ENCODE assay signal across 8 mouse cellular contexts in the genomic region with DNA sequence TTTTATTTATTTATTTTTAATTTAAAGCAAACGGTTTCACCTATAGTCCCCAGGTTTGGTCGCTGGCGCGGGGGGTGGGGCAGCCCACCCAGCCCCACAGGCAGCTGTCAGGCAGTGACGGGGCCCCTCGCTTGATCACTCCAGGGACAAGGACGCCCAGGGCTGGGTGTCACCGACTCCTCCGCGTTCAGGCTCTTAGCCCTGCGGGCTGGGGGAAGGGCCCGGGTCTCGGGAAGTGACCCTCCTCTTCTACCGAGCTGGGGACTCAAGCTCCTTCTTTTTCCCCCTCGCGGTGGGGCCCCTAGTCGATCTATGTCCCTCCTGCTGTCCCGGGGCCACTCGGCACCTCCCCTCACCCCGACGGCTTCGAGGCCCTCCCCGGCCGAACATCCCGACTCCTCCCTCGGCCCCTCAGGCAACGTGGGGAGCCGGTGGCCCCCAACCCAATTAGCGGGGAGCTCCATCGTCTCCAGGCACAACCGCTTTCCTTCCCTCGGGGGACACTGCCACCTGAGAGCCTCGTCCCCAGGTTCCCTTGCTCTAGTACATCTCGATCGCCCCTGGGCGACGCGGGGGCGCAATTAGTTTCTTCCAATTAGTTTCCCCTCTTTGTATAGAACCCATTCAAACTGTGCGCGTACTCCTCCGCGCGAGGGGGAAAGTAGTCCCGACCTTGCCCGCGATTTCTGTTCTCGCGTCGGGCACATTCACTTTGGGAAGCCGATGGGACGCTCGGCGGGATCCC. TPM values are rescaled to one million over a fixed set of nuclear protein-coding genes. Genes with fewer than 3 reads are reported as not detected.
A peak's percentile ranks its signal among the peaks of the same experiment; 100 is the strongest.
DNase-seq lines count a peak whose midpoint lies in the region; ATAC-seq and TF ChIP-seq lines count a peak whose summit lies in the region.

No protein-coding gene starts in this region.

- H3K9ac ChIP-seq in embryonic facial prominence, embryonic 13.5 days = peak overlapping the region; percentile 95
- peak overlapping the region; percentile 93 for H3K9ac ChIP-seq in liver, postnatal 0 days (replicated peaks)
- peak overlapping the region; percentile 94 for H3K9ac ChIP-seq in neural tube, embryonic 12.5 days

- peak overlapping the region; percentile 88 for H3K4me2 ChIP-seq in embryonic facial prominence, embryonic 13.5 days
- H3K4me2 ChIP-seq in liver, postnatal 0 days (ENCODE audit: low read depth, low read length) = peak overlapping the region; percentile 100
- H3K4me2 ChIP-seq in neural tube, embryonic 12.5 days (replicated peaks) = peak overlapping the region; percentile 95

- peak overlapping the region; percentile 98 for H3K4me3 ChIP-seq in embryonic facial prominence, embryonic 13.5 days
- peak overlapping the region; percentile 99 for H3K4me3 ChIP-seq in heart, embryonic 10.5 days
- peak overlapping the region; percentile 91 for H3K4me3 ChIP-seq in liver, postnatal 0 days (ENCODE audit: low read depth, low read length)
- peak overlapping the region; percentile 97 for H3K4me3 ChIP-seq in neural tube, embryonic 12.5 days

- H3K4me1 ChIP-seq in embryonic facial prominence, embryonic 13.5 days = peaks cover 27% of the 10 kb centered on the region
- H3K4me1 ChIP-seq in heart, embryonic 10.5 days = peaks cover 35% of the 10 kb centered on the region
- peaks cover 37% of the 10 kb centered on the region for H3K4me1 ChIP-seq in liver, postnatal 0 days (ENCODE audit: insufficient read depth)
- H3K4me1 ChIP-seq in neural tube, embryonic 12.5 days = peaks cover 22% of the 10 kb centered on the region

- WGBS in embryonic facial prominence, embryonic 13.5 days = under 1% methylated on average over 54 of the region's 54 CpGs
- WGBS in heart, embryonic 10.5 days = under 1% methylated on average over 54 of the region's 54 CpGs
- WGBS in liver, postnatal 0 days (ENCODE audit: insufficient replicate concordance) = under 1% methylated on average over 54 of the region's 54 CpGs
- 1% methylated on average over 54 of the region's 54 CpGs for WGBS in neural tube, embryonic 12.5 days

- peak; percentile 53 for ATAC-seq in embryonic facial prominence, embryonic 13.5 days (ENCODE audit: insufficient number of reproducible peaks, insufficient read depth, low FRiP score, low TSS enrichment, low read depth)
- ATAC-seq in liver, postnatal 0 days = peak; percentile 44
- peak; percentile 69 for ATAC-seq in neural tube, embryonic 12.5 days (ENCODE audit: low FRiP score, low read depth)

- H3K9me3 ChIP-seq in embryonic facial prominence, embryonic 13.5 days = no peaks in the 10 kb centered on the region
- H3K9me3 ChIP-seq in heart, embryonic 10.5 days = no peaks in the 10 kb centered on the region
- no peaks in the 10 kb centered on the region for H3K9me3 ChIP-seq in liver, postnatal 0 days (ENCODE audit: low read length)
- H3K9me3 ChIP-seq in neural tube, embryonic 12.5 days = no peaks in the 10 kb centered on the region

- DNase-seq in CD4-positive, CD25-positive, alpha-beta regulatory T cell, adult 2 months (ENCODE audit: low read depth, low spot score) = peak; percentile 66
- DNase-seq in adrenal gland, postnatal 10 days = peak; percentile 80
- peak; percentile 93 for DNase-seq in heart, embryonic 10.5 days (ENCODE audit: low spot score)
- peak; percentile 89 for DNase-seq in kidney, postnatal 10 days
- DNase-seq in liver, postnatal 0 days = peak; percentile 71
- peak; percentile 74 for DNase-seq in testis, postnatal 10 days (ENCODE audit: low spot score)

- no peak for TF ChIP-seq EP300 in liver, postnatal 0 days (IDR thresholded peaks at IDR 0.05; ENCODE audit: low read depth)

- peaks cover 8% of the 10 kb centered on the region for H3K36me3 ChIP-seq in embryonic facial prominence, embryonic 13.5 days
- peaks cover 9% of the 10 kb centered on the region for H3K36me3 ChIP-seq in heart, embryonic 10.5 days
- peaks cover 6% of the 10 kb centered on the region for H3K36me3 ChIP-seq in liver, postnatal 0 days (replicated peaks; ENCODE audit: insufficient read depth, low read length)
- peaks cover 8% of the 10 kb centered on the region; the same call in 1 of the 2 replicates for H3K36me3 ChIP-seq in neural tube, embryonic 12.5 days

- TF ChIP-seq CTCF in liver, postnatal 0 days (IDR thresholded peaks at IDR 0.05; ENCODE audit: low read depth) = no peak

- peak overlapping the region; percentile 99 for H3K27ac ChIP-seq in embryonic facial prominence, embryonic 13.5 days
- H3K27ac ChIP-seq in heart, embryonic 10.5 days = peak overlapping the region; percentile 100
- H3K27ac ChIP-seq in liver, postnatal 0 days (ENCODE audit: low read depth) = peak overlapping the region; percentile 95
- H3K27ac ChIP-seq in neural tube, embryonic 12.5 days = peak overlapping the region; percentile 98

- H3K27me3 ChIP-seq in embryonic facial prominence, embryonic 13.5 days = no peaks in the 10 kb centered on the region
- no peaks in the 10 kb centered on the region for H3K27me3 ChIP-seq in heart, embryonic 10.5 days (ENCODE audit: insufficient read depth, poor library complexity, severe bottlenecking)
- no peaks in the 10 kb centered on the region for H3K27me3 ChIP-seq in liver, postnatal 0 days (ENCODE audit: insufficient read depth, low read length)
- H3K27me3 ChIP-seq in neural tube, embryonic 12.5 days (replicated peaks) = no peaks in the 10 kb centered on the region

RNA-seq across cellular contexts. Expression of gene Rcor1, which starts 0.7 kb away (rescaled TPM):
- total RNA-seq in adrenal gland, postnatal 10 days (2021) = 10 to 100 TPM; 38.5 to 39.2 TPM
- 11.6 and 14.2 TPM in 2 replicates for polyA plus RNA-seq in embryonic facial prominence, embryonic 13.5 days (2015; fragmentation: Nextera tagmentation; extraction: Ambion mirVana)
- polyA plus RNA-seq in heart, embryonic 10.5 days (2016; fragmentation: Nextera tagmentation; extraction: Ambion mirVana) = 6.5 and 9.2 TPM in 2 replicates
- polyA plus RNA-seq in liver, postnatal 0 days (2015; fragmentation: Nextera tagmentation; extraction: Ambion mirVana) = 3.6 and 4.8 TPM in 2 replicates
- polyA plus RNA-seq in neural tube, embryonic 12.5 days (2016; fragmentation: Nextera tagmentation; extraction: Ambion mirVana) = 7.9 and 8.5 TPM in 2 replicates

RNA-seq across cellular contexts. Expression of gene Ankrd9, which starts 59.6 kb away (rescaled TPM):
- 10 to 100 TPM; 35.7 to 49.7 TPM for total RNA-seq in adrenal gland, postnatal 10 days (2021)
- polyA plus RNA-seq in embryonic facial prominence, embryonic 13.5 days (2015; fragmentation: Nextera tagmentation; extraction: Ambion mirVana) = 16.4 and 16.8 TPM in 2 replicates
- polyA plus RNA-seq in heart, embryonic 10.5 days (2016; fragmentation: Nextera tagmentation; extraction: Ambion mirVana) = 14.8 and 19.1 TPM in 2 replicates
- 15.9 and 16.5 TPM in 2 replicates for polyA plus RNA-seq in liver, postnatal 0 days (2015; fragmentation: Nextera tagmentation; extraction: Ambion mirVana)
- 9.5 and 10.5 TPM in 2 replicates for polyA plus RNA-seq in neural tube, embryonic 12.5 days (2016; fragmentation: Nextera tagmentation; extraction: Ambion mirVana)

Comparison
In these comparisons a context has a peak if more than half of its experiments do, and no peak if none do; other contexts are left out.
1. Peak in every context shown above with its lines: DNase-seq, ATAC-seq, H3K4me3 ChIP-seq and H3K27ac ChIP-seq.